In the genomic region with DNA sequence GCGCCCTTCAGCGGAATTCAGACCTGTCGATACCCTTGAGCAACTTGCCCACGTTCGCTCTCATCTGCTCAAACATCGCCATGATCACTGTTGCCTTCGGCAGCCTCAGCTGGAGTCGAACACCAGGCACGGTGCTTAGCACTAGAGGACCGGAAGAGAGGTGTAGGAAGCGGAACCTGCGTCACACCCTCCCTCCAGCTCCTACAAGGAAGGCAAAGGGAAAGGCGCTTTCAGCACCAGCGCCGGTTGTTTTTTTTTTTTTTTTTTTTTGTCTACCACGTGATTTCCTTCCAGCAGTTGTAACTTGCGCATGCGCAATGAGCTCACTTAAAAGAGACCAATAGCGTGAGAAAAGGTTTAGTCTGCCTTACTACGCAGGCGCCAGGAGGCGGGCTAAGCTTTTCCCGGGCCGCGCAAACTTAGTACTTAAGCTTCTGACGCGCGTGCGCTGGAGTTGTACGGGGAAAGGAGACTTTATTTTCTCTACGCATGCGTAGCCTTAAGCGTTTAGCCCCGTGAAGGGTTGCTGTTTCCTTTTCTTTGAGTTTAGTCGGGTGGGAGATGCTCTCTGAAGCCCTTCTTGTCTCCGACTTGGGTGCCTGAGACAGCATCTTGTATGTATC, we compare ENCODE assay signal across 8 mouse cellular contexts. TPM values are rescaled to one million over a fixed set of nuclear protein-coding genes. Genes with fewer than 3 reads are reported as not detected.
DNase-seq lines count a peak whose midpoint lies in the region; ATAC-seq lines count a peak whose summit lies in the region.

A gene (minus strand): TSS at position 214 of the 623 bp plus-strand sequence.
A gene (plus strand): TSS at position 400 of the 623 bp plus-strand sequence.

- peak; percentile 100 for DNase-seq in c-Kit-negative CD71-positive TER-119-positive erythroid progenitor cells, embryonic 14.5 days (ENCODE audit: low read depth, low spot score)
- peak; percentile 98 for DNase-seq in fibroblast of lung, adult 2 months (ENCODE audit: low read depth)
- DNase-seq in kidney, postnatal 14 days = peak; percentile 99
- peak; percentile 96 for DNase-seq in liver, embryonic 13.5 days
- DNase-seq in neural tube, embryonic 10.5 days (ENCODE audit: extremely low spot score, low spot score) = peak; percentile 93

- H3K9me3 ChIP-seq in heart, embryonic 14.5 days (ENCODE audit: control insufficient read depth, low read length) = no peaks in the 10 kb centered on the region
- no peaks in the 10 kb centered on the region for H3K9me3 ChIP-seq in liver, embryonic 13.5 days (replicated peaks)
- H3K9me3 ChIP-seq in stomach, embryonic 16.5 days (replicated peaks; ENCODE audit: control insufficient read depth, low read length) = no peaks in the 10 kb centered on the region

- H3K4me3 ChIP-seq in heart, embryonic 14.5 days (ENCODE audit: control insufficient read depth in 1 of 2, insufficient read depth in 1 of 2, low read depth in 1 of 2, low read length in 2 of 2) = peak within 1 kb of the TSS; percentile 66 to 80
- H3K4me3 ChIP-seq in liver, embryonic 13.5 days (replicated peaks) = peak within 1 kb of the TSS; percentile 80
- peak within 1 kb of the TSS; percentile 81 for H3K4me3 ChIP-seq in stomach, embryonic 16.5 days (replicated peaks; ENCODE audit: low read length)

- H3K4me1 ChIP-seq in heart, embryonic 14.5 days (ENCODE audit: control insufficient read depth in 2 of 2, insufficient read depth in 2 of 2, low read length in 2 of 2) = peaks cover 14% of the 10 kb centered on the region in 2 experiments
- peaks cover 43% of the 10 kb centered on the region for H3K4me1 ChIP-seq in liver, embryonic 13.5 days (replicated peaks)
- H3K4me1 ChIP-seq in stomach, embryonic 16.5 days (ENCODE audit: control insufficient read depth, insufficient read depth, low read length) = peaks cover 10% of the 10 kb centered on the region

- peak; percentile 83 for ATAC-seq in CD4-positive, CD25-positive, alpha-beta regulatory T cell, adult 4 months
- peak; percentile 94 for ATAC-seq in heart, embryonic 14.5 days (ENCODE audit: insufficient number of reproducible peaks, insufficient read depth, low FRiP score, low read depth)
- ATAC-seq in liver, embryonic 13.5 days (ENCODE audit: low read depth) = peak; percentile 94
- ATAC-seq in stomach, embryonic 16.5 days (ENCODE audit: insufficient read depth, low FRiP score) = peak; percentile 95

- H3K27ac ChIP-seq in heart, embryonic 14.5 days (replicated peaks in 1 of 2; ENCODE audit: control insufficient read depth in 1 of 2, insufficient read depth in 1 of 2, low read depth in 2 of 2, low read length in 2 of 2) = peak within 1 kb of the TSS; percentile 76 to 86
- peak within 1 kb of the TSS; percentile 94 for H3K27ac ChIP-seq in liver, embryonic 13.5 days
- peak within 1 kb of the TSS; percentile 92 for H3K27ac ChIP-seq in stomach, embryonic 16.5 days (ENCODE audit: low read length)

- H3K36me3 ChIP-seq in heart, embryonic 14.5 days (ENCODE audit: control insufficient read depth, insufficient read depth, low read length) = peaks cover 32% of the 10 kb centered on the region
- H3K36me3 ChIP-seq in liver, embryonic 13.5 days = peaks cover 31% of the 10 kb centered on the region
- peaks cover 19% of the 10 kb centered on the region; the same call in 1 of the 2 replicates for H3K36me3 ChIP-seq in stomach, embryonic 16.5 days (ENCODE audit: control insufficient read depth, insufficient read depth, low read length)

- WGBS in heart, embryonic 14.5 days = under 1% methylated on average over 36 of the region's 36 CpGs
- WGBS in liver, embryonic 13.5 days (ENCODE audit: insufficient replicate concordance) = under 1% methylated on average over 36 of the region's 36 CpGs
- WGBS in stomach, embryonic 16.5 days = under 1% methylated on average over 36 of the region's 36 CpGs

- H3K27me3 ChIP-seq in heart, embryonic 14.5 days (ENCODE audit: control insufficient read depth, insufficient read depth, low read length) = no peaks in the 10 kb centered on the region
- no peaks in the 10 kb centered on the region for H3K27me3 ChIP-seq in liver, embryonic 13.5 days
- H3K27me3 ChIP-seq in stomach, embryonic 16.5 days (ENCODE audit: control insufficient read depth, insufficient read depth, low read length) = no peaks in the 10 kb centered on the region

- peak within 1 kb of the TSS; percentile 93 for H3K4me2 ChIP-seq in heart, embryonic 14.5 days (ENCODE audit: low read length)
- peak within 1 kb of the TSS; percentile 89 for H3K4me2 ChIP-seq in liver, embryonic 13.5 days
- peak within 1 kb of the TSS; percentile 69 for H3K4me2 ChIP-seq in stomach, embryonic 16.5 days (ENCODE audit: low read depth, low read length)

- H3K9ac ChIP-seq in heart, embryonic 14.5 days (ENCODE audit: low read length) = peak within 1 kb of the TSS; percentile 87
- H3K9ac ChIP-seq in liver, embryonic 13.5 days = peak within 1 kb of the TSS; percentile 86
- H3K9ac ChIP-seq in stomach, embryonic 16.5 days (ENCODE audit: low read length) = peak within 1 kb of the TSS; percentile 85

RNA-seq across cellular contexts. Expression of the first gene that starts in this region (rescaled TPM):
- polyA plus RNA-seq in CD4-positive, CD25-positive, alpha-beta regulatory T cell, adult 4 months (2017; shearing (Covaris generic)) = 100 to 1,000 TPM; 656 to 763 TPM
- polyA plus RNA-seq in heart, embryonic 14.5 days (2014; fragmentation: Nextera tagmentation; extraction: Ambion mirVana) = 286 and 319 TPM in 2 replicates
- polyA plus RNA-seq in liver, embryonic 13.5 days (2015; fragmentation: Nextera tagmentation; extraction: Ambion mirVana) = 294 and 308 TPM in 2 replicates
- 339 and 345 TPM in 2 replicates for polyA plus RNA-seq in stomach, embryonic 16.5 days (2015; fragmentation: Nextera tagmentation; extraction: Ambion mirVana)

RNA-seq across cellular contexts. Expression of the second gene that starts in this region (rescaled TPM):
- 100 to 1,000 TPM in 1 of 2 experiments, 10 to 100 TPM in 1; 93.7 to 171 TPM for polyA plus RNA-seq in CD4-positive, CD25-positive, alpha-beta regulatory T cell, adult 4 months (2017; shearing (Covaris generic))
- 2.8 and 3.3 TPM in 2 replicates for polyA plus RNA-seq in heart, embryonic 14.5 days (2014; fragmentation: Nextera tagmentation; extraction: Ambion mirVana)
- polyA plus RNA-seq in liver, embryonic 13.5 days (2015; fragmentation: Nextera tagmentation; extraction: Ambion mirVana) = 27.4 and 29.1 TPM in 2 replicates
- 7.9 and 8.4 TPM in 2 replicates for polyA plus RNA-seq in stomach, embryonic 16.5 days (2015; fragmentation: Nextera tagmentation; extraction: Ambion mirVana)

Comparison
In these comparisons a context has a peak if more than half of its experiments do, and no peak if none do; other contexts are left out.
1. Peak in every context shown above with its lines: DNase-seq, ATAC-seq, H3K4me3 ChIP-seq and H3K27ac ChIP-seq.